10 mouse cellular contexts compared by ENCODE assay signal in genomic region chr19:5807740-5808139, GRCm38 (mm10). TPM values are rescaled to one million over a fixed set of nuclear protein-coding genes. Genes with fewer than 3 reads are reported as not detected.
DNase-seq lines count a peak whose midpoint lies in the region; ATAC-seq and TF ChIP-seq lines count a peak whose summit lies in the region.
"Had no signal": no experiment of that assay in that cellular context is flagged by ENCODE, and none has a peak within 500 bp of the region (broad histone marks: within the 10 kb centered on the region; RNA-seq: fewer than 3 reads in every experiment).

No protein-coding gene starts in this region.

- peak overlapping the region; percentile 100 for H3K27ac ChIP-seq in heart, embryonic 13.5 days (replicated peaks)
- peak overlapping the region; percentile 11; the same call in 1 of the 2 replicates for H3K27ac ChIP-seq in liver, adult 2 months (replicated peaks; ENCODE audit: insufficient read depth, low read depth, low read length)
- peak overlapping the region; percentile 88 for H3K27ac ChIP-seq in embryonic facial prominence, embryonic 10.5 days (replicated peaks)
- peak overlapping the region; percentile 99 for H3K27ac ChIP-seq in liver, embryonic 15.5 days (replicated peaks)

- H3K9ac ChIP-seq in heart, embryonic 13.5 days = no peak overlapping the region
- no peak overlapping the region for H3K9ac ChIP-seq in liver, adult 2 months (ENCODE audit: low read depth, low read length)
- H3K9ac ChIP-seq in liver, embryonic 15.5 days = no peak overlapping the region

- no peak for TF ChIP-seq POLR2A in liver, adult 2 months (IDR thresholded peaks at IDR 0.05; ENCODE audit: extremely low read depth, insufficient read depth, low read length)

- H3K36me3 ChIP-seq in heart, embryonic 13.5 days = no peaks in the 10 kb centered on the region
- no peaks in the 10 kb centered on the region for H3K36me3 ChIP-seq in liver, adult 2 months (ENCODE audit: control insufficient read depth, insufficient read depth, low read length)
- no peaks in the 10 kb centered on the region for H3K36me3 ChIP-seq in embryonic facial prominence, embryonic 10.5 days (replicated peaks)
- H3K36me3 ChIP-seq in liver, embryonic 15.5 days (replicated peaks) = no peaks in the 10 kb centered on the region

- no peak for TF ChIP-seq CTCF in liver, adult 2 months (IDR thresholded peaks at IDR 0.05; ENCODE audit: low read depth, low read length)

- H3K4me2 ChIP-seq in heart, embryonic 13.5 days = no peak overlapping the region; the same call in 1 of the 2 replicates
- no peak overlapping the region for H3K4me2 ChIP-seq in liver, embryonic 15.5 days

- peaks cover 92% of the 10 kb centered on the region for H3K4me1 ChIP-seq in heart, embryonic 13.5 days
- H3K4me1 ChIP-seq in liver, adult 2 months (ENCODE audit: control insufficient read depth, insufficient read depth, low read length) = peaks cover 21% of the 10 kb centered on the region
- H3K4me1 ChIP-seq in embryonic facial prominence, embryonic 10.5 days = peaks cover 96% of the 10 kb centered on the region
- H3K4me1 ChIP-seq in liver, embryonic 15.5 days (replicated peaks) = peaks cover 84% of the 10 kb centered on the region

- H3K79me2 ChIP-seq in liver, adult 2 months (ENCODE audit: control insufficient read depth, insufficient read depth, low read length) = no peaks in the 10 kb centered on the region

- no peak overlapping the region for H3K4me3 ChIP-seq in heart, embryonic 13.5 days
- H3K4me3 ChIP-seq in liver, adult 2 months (ENCODE audit: insufficient read depth, low read depth, low read length) = no peak overlapping the region
- H3K4me3 ChIP-seq in embryonic facial prominence, embryonic 10.5 days = 0 out of 2 replicates have a peak overlapping the region, but pooled peaks have one; percentile 8
- no peak overlapping the region for H3K4me3 ChIP-seq in liver, embryonic 15.5 days (replicated peaks)

- no peak for ATAC-seq in heart, embryonic 13.5 days (ENCODE audit: extremely low read depth, insufficient number of reproducible peaks, low FRiP score, low TSS enrichment)
- no peak for ATAC-seq in liver, embryonic 15.5 days (ENCODE audit: insufficient read depth)

- WGBS in heart, embryonic 13.5 days = 72% methylated on average over 3 of the region's 3 CpGs
- WGBS in liver, adult 2 months = 72% methylated on average over 3 of the region's 3 CpGs
- WGBS in embryonic facial prominence, embryonic 10.5 days = 71% methylated on average over 3 of the region's 3 CpGs
- WGBS in liver, embryonic 15.5 days (ENCODE audit: insufficient replicate concordance) = 52% methylated on average over 3 of the region's 3 CpGs

- no peaks in the 10 kb centered on the region for H3K27me3 ChIP-seq in heart, embryonic 13.5 days (replicated peaks)
- H3K27me3 ChIP-seq in liver, adult 2 months (ENCODE audit: control insufficient read depth, insufficient read depth, low read length) = no peaks in the 10 kb centered on the region
- H3K27me3 ChIP-seq in embryonic facial prominence, embryonic 10.5 days (replicated peaks; ENCODE audit: low read depth, poor library complexity, severe bottlenecking) = no peaks in the 10 kb centered on the region
- H3K27me3 ChIP-seq in liver, embryonic 15.5 days = no peaks in the 10 kb centered on the region; the same call in 1 of the 2 replicates

- no peak for DNase-seq in heart, postnatal 25 days (ENCODE audit: low spot score)
- no peak for DNase-seq in liver, adult 2 months (ENCODE audit: extremely low read depth, low read depth, low spot score)
- no peak for DNase-seq in liver
- DNase-seq in embryonic facial prominence, embryonic 10.5 days (ENCODE audit: low spot score) = no peak
- no peak for DNase-seq in gastrocnemius, adult 8-10 months (ENCODE audit: low spot score in 2 of 2)
- no peak for DNase-seq in frontal cortex, postnatal 10 days (ENCODE audit: low spot score in 2 of 2)
- DNase-seq: left cerebral cortex, postnatal 4 days; right cerebral cortex, postnatal 25 days had no signal

- H3K9me3 ChIP-seq in heart, embryonic 13.5 days = no peaks in the 10 kb centered on the region
- H3K9me3 ChIP-seq in embryonic facial prominence, embryonic 10.5 days = no peaks in the 10 kb centered on the region
- no peaks in the 10 kb centered on the region for H3K9me3 ChIP-seq in liver, embryonic 15.5 days (replicated peaks)

- intact Hi-C loops in heart, postnatal 25 days (cut with DNase I) = no loop called here

RNA-seq across cellular contexts. Expression of gene Scyl1, which starts 36.5 kb away (rescaled TPM):
- polyA plus RNA-seq in heart, embryonic 13.5 days (2015; fragmentation: Nextera tagmentation; extraction: Ambion mirVana) = 55.8 and 59.6 TPM in 2 replicates
- 10 to 100 TPM; 63.5 to 64.1 TPM for total RNA-seq in heart, postnatal 25 days (2021)
- 28.9 and 35.9 TPM in 2 replicates for total RNA-seq in liver, adult 2 months (2014; rRNA removed)
- polyA plus RNA-seq in liver, adult 2 months (2012; rRNA removed) = 40.9 and 46.6 TPM in 2 replicates
- 72.0 and 74.9 TPM in 2 replicates for polyA plus RNA-seq in embryonic facial prominence, embryonic 10.5 days (2016; fragmentation: Nextera tagmentation; extraction: Ambion mirVana)
- 21.1 and 24.4 TPM in 2 replicates for polyA plus RNA-seq in liver, embryonic 15.5 days (2015; fragmentation: Nextera tagmentation; extraction: Ambion mirVana)
- total RNA-seq in gastrocnemius, adult 8-10 months (2022) = 10 to 100 TPM; 71.4 to 91.0 (median 82.6) TPM

Comparison
In these comparisons a context has a peak if more than half of its experiments do, and no peak if none do; other contexts are left out.
1. H3K27ac ChIP-seq: peak in every context shown above with its lines; median percentile 100 in heart, embryonic 13.5 days; 99 in liver, embryonic 15.5 days; 88 in embryonic facial prominence, embryonic 10.5 days; 11 in liver, adult 2 months.